Mouse (Mus musculus) heart, embryonic 14.5 days (tissue): Measurements from ENCODE around the gene Ptrh2. TPM values are rescaled to one million over a fixed set of nuclear protein-coding genes. Genes with fewer than 3 reads are reported as not detected.

Source experiments
- ATAC-seq: fragments of 200-750 bp; cut with Nextera tagmentation; 2 replicates; pipeline ENCODE4 v1.8.0; 2017; ENCODE audit warnings: low read depth, moderate TSS enrichment; ENCODE audit not compliant: insufficient number of reproducible peaks, insufficient read depth, low FRiP score
- H3K27ac ChIP-seq, 2 experiments: fragments of 200-500 bp in 1 of 2; fragments of 300-500 bp in 1 of 2; sonication (generic) in 1 of 2; replicated peaks in 1 of 2; 2 replicates each; pipeline ENCODE4 v1.5.1; 2012 to 2014; ENCODE audit warnings: low read depth in 2 of 2, low read length in 2 of 2, control low read depth in 1 of 2, mild to moderate bottlenecking in 1 of 2, mixed read lengths in 1 of 2; ENCODE audit not compliant: control insufficient read depth in 1 of 2, insufficient read depth in 1 of 2
- H3K27me3 ChIP-seq: fragments of 300-500 bp; sonication (generic); 2 replicates; pipeline ENCODE4 v1.6.1; 2014; ENCODE audit warnings: mild to moderate bottlenecking, low read length, control low read depth; ENCODE audit not compliant: control insufficient read depth, insufficient read depth
- H3K36me3 ChIP-seq: fragments of 300-500 bp; sonication (generic); 2 replicates; pipeline ENCODE4 v1.6.1; 2014; ENCODE audit warnings: mild to moderate bottlenecking, control low read depth, low read length, mixed read lengths; ENCODE audit not compliant: control insufficient read depth, insufficient read depth
- H3K4me1 ChIP-seq, 2 experiments: fragments of 200-500 bp in 1 of 2; fragments of 300-500 bp in 1 of 2; sonication (generic) in 1 of 2; 2 replicates each; pipeline ENCODE4 v1.6.1; 2012 to 2014; ENCODE audit warnings: low read length in 2 of 2, control low read depth in 1 of 2, mixed read lengths in 1 of 2; ENCODE audit not compliant: control insufficient read depth in 2 of 2, insufficient read depth in 2 of 2
- H3K4me2 ChIP-seq: fragments of 300-500 bp; sonication (generic); 2 replicates; pipeline ENCODE4 v1.6.1; 2014; ENCODE audit warnings: mild to moderate bottlenecking, low read length
- H3K4me3 ChIP-seq, 2 experiments: fragments of 200-500 bp in 1 of 2; fragments of 300-500 bp in 1 of 2; sonication (generic) in 1 of 2; 2 replicates each; pipeline ENCODE4 v1.5.1; 2012 to 2014; ENCODE audit warnings: low read length in 2 of 2, mild to moderate bottlenecking in 2 of 2, control low read depth in 1 of 2, low read depth in 1 of 2, moderate library complexity in 1 of 2; ENCODE audit not compliant: control insufficient read depth in 1 of 2, insufficient read depth in 1 of 2
- H3K9ac ChIP-seq: fragments of 300-500 bp; sonication (generic); 2 replicates; pipeline ENCODE4 v1.6.1; 2014; ENCODE audit warnings: mild to moderate bottlenecking, low read length
- H3K9me3 ChIP-seq: fragments of 300-500 bp; sonication (generic); 2 replicates; pipeline ENCODE4 v1.6.1; 2016; ENCODE audit warnings: low read length, control low read depth; ENCODE audit not compliant: control insufficient read depth
- WGBS: fragments of 180-500 bp; shearing (Covaris S2); extraction: QIAGEN DNeasy Blood & Tissue Kit; methylation state at CpG from one replicate; pipeline ENCODE4 v1.1.7; 2014; 5-methylcytosine and 5-hydroxymethylcytosine counted together
- polyA plus RNA-seq: library from polyadenylated mRNA; unstranded; fragments of >200 nt; fragmentation: Nextera tagmentation; extraction: Ambion mirVana; gene quantifications from 2 replicates; pipeline ENCODE4 v1.2.1, GENCODE M21; 2014

Gene Ptrh2
- polyA plus RNA-seq, 1 experiment from 2014 or later: 22.3 TPM

GRCm38 (mm10) chr11:86741505-86741904 lies 57.7 kb downstream of the Ptrh2 start:
- no peak for ATAC-seq
- Histone ChIP-seq H3K9ac (no peak overlapping the region), H3K27me3 (no peaks in the 10 kb centered on the region), H3K36me3 (peaks cover 4% of the 10 kb centered on the region), H3K4me1 (peaks cover 2 to 49% of the 10 kb centered on the region in 2 experiments), H3K27ac (no peak overlapping the region), H3K9me3 (no peaks in the 10 kb centered on the region), H3K4me2 (no peak overlapping the region), H3K4me3 (no peak overlapping the region)
- 90% methylated on average over 5 of the region's 5 CpGs for WGBS

Other genes with a start within 250 kb of the Ptrh2 start
- gene Rnft1, start 199.3 kb upstream of the Ptrh2 start, polyA plus RNA-seq: 45.6 and 46.6 TPM in 2 replicates
- gene Rps6kb1, start 139.2 kb upstream of the Ptrh2 start, polyA plus RNA-seq: 33.4 and 34.8 TPM in 2 replicates
- 12.0 and 13.2 TPM in 2 replicates for gene Tubd1, start 139.0 kb upstream of the Ptrh2 start, polyA plus RNA-seq
- 98.5 and 101 TPM in 2 replicates for gene Vmp1, start 149 bp upstream of the Ptrh2 start, polyA plus RNA-seq
- gene Cltc, start 73.6 kb downstream of the Ptrh2 start, polyA plus RNA-seq: 172 and 177 TPM in 2 replicates
- gene Dhx40, start 123.8 kb downstream of the Ptrh2 start, polyA plus RNA-seq: 17.0 and 17.9 TPM in 2 replicates